Comparison of ENCODE assay signal across 17 mouse cellular contexts in genomic region chr1:186317285-186317684, GRCm38 (mm10).
"Had no signal": no experiment of that assay in that cellular context is flagged by ENCODE, and none has a peak within 500 bp of the region (broad histone marks: within the 10 kb centered on the region; RNA-seq: fewer than 3 reads in every experiment).

No protein-coding gene starts in this region.

- H3K9me3 ChIP-seq: lung, embryonic 15.5 days; midbrain, embryonic 13.5 days; midbrain, embryonic 15.5 days; neural tube, embryonic 12.5 days; stomach, embryonic 15.5 days had no signal

- H3K27ac ChIP-seq: lung, embryonic 15.5 days; macrophage; midbrain, embryonic 13.5 days; midbrain, embryonic 15.5 days; neural tube, embryonic 12.5 days; stomach, embryonic 15.5 days; stomach, postnatal 0 days had no signal

- H3K4me1 ChIP-seq: lung, embryonic 15.5 days; megakaryocyte, embryonic 14.5 days; midbrain, embryonic 15.5 days; neural tube, embryonic 12.5 days; stomach, embryonic 15.5 days had no signal

- H3K36me3 ChIP-seq: lung, embryonic 15.5 days; midbrain, embryonic 13.5 days; midbrain, embryonic 15.5 days; neural tube, embryonic 12.5 days; stomach, embryonic 15.5 days had no signal

- H3K27me3 ChIP-seq: lung, embryonic 15.5 days; megakaryocyte, embryonic 14.5 days; midbrain, embryonic 13.5 days; midbrain, embryonic 15.5 days; neural tube, embryonic 12.5 days; stomach, embryonic 15.5 days had no signal

- DNase-seq: lung, adult 2 months; lung, postnatal 14 days; lung, postnatal 36 days; right cerebral cortex, postnatal 14 days; thymus, adult 2 months; thymus, postnatal 25 days; thymus, postnatal 4 days had no signal

- ATAC-seq: lung, postnatal 0 days; midbrain, embryonic 13.5 days; midbrain, embryonic 15.5 days had no signal

- H3K9ac ChIP-seq: lung, embryonic 15.5 days; midbrain, embryonic 13.5 days; midbrain, embryonic 15.5 days; neural tube, embryonic 12.5 days; stomach, embryonic 15.5 days had no signal

- H3K4me3 ChIP-seq: lung, embryonic 15.5 days; megakaryocyte, embryonic 14.5 days; midbrain, embryonic 13.5 days; midbrain, embryonic 15.5 days; neural tube, embryonic 12.5 days; stomach, embryonic 15.5 days had no signal

- H3K4me2 ChIP-seq: lung, embryonic 15.5 days; midbrain, embryonic 11.5 days; midbrain, embryonic 13.5 days; midbrain, embryonic 15.5 days; neural tube, embryonic 12.5 days; stomach, embryonic 15.5 days had no signal
